Mouse (Mus musculus) bone marrow, adult 2 months (tissue): ENCODE data around the gene Galt. TPM values are rescaled to one million over a fixed set of nuclear protein-coding genes. Genes with fewer than 3 reads are reported as not detected.
A peak's percentile ranks its signal among the peaks of the same experiment; 100 is the strongest.

ENCODE experiments used
- H3K27ac ChIP-seq: fragments of 200-500 bp; 2 replicates; pipeline ENCODE4 v1.5.1; 2012; ENCODE audit warnings: low read depth, mild to moderate bottlenecking, control low read depth, inconsistent platforms, low read length; ENCODE audit not compliant: control insufficient read depth, poor library complexity, insufficient read depth
- H3K4me1 ChIP-seq: fragments of 200-500 bp; 2 replicates; pipeline ENCODE4 v1.6.1; 2011; ENCODE audit warnings: low read length; ENCODE audit not compliant: control insufficient read depth, insufficient read depth
- H3K4me3 ChIP-seq: fragments of 200-500 bp; replicated peaks from 2 replicates; pipeline ENCODE3; 2011; ENCODE audit warnings: mild to moderate bottlenecking, low read depth, low read length, control low read depth; ENCODE audit not compliant: control insufficient read depth
- CTCF ChIP-seq: fragments of 200-500 bp; IDR thresholded peaks from 2 replicates; pipeline ENCODE4 v1.5.1; 2011; ENCODE audit warnings: low read length, control low read depth; ENCODE audit not compliant: control insufficient read depth, insufficient read depth
- POLR2A ChIP-seq: fragments of 200-500 bp; IDR thresholded peaks from 2 replicates; pipeline ENCODE4 v1.6.1; 2011; ENCODE audit warnings: low read depth, mild to moderate bottlenecking, control low read depth, low read length, borderline replicate concordance; ENCODE audit not compliant: control insufficient read depth
- WGBS: fragments of 180-500 bp; shearing (Covaris S2); methylation state at CpG from one replicate; pipeline ENCODE4 v1.1.7; 2018; 5-methylcytosine and 5-hydroxymethylcytosine counted together
- polyA plus RNA-seq: library from polyadenylated mRNA; stranded (reverse); fragments of >200 nt; gene quantifications from 2 replicates; pipeline ENCODE4 v1.2.4, GENCODE M21; 2011; ENCODE audit warnings: low replicate concordance; ENCODE audit not compliant: missing spikeins, insufficient read depth, insufficient read length

Gene Galt
- polyA plus RNA-seq, 1 experiment = 26.9 TPM

DNA sequence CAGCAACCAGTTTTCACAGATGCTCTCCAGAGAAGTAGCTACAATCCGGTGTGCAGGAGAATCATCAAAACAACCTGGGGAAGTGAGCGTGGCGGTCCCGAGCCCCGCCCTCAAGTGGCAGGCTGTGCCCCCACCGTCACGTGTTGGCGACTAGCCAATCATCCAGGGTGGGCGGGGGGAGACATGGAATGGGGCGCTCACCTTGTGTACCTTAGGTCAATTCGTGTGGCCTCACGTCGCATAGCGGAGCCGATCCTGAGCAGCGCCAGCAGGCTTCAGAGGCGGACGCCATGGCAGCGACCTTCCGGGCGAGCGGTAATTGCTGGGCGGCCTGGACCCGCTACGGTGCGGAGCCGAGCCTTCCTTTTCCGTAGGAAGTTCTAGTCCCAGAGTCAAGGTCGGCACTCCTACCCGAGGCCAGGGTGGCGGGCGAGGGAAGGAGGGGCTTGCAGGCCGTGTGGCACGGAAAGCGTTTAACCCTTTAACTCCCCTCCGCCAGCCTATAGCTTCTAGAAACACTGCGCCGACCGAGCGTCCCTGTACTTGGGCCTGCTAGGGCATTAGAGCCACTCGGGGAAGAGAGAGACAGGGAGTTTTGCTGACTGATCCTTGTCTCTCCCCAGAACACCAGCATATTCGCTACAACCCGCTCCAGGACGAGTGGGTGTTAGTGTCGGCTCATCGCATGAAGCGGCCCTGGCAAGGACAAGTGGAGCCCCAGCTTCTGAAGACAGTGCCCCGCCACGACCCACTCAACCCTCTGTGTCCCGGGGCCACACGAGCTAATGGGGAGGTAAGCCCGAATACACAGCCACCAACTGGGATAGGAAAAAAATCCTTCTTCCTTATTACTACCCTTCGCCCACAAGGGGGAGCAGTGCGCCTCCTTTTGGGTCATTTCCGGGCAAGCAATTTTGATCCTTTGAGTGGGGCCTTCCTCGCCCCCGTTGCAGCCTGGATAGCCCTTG, 594 bp downstream of the Galt start, which contains the start of gene Sigmar1:
Sigmar1 (minus strand) TSS at position 820 of the 968 bp plus-strand sequence.
- H3K4me1 ChIP-seq = peaks cover 1% of the 10 kb centered on the region; the same call in 1 of the 2 replicates
- peak within 1 kb of the TSS; percentile 78 for H3K4me3 ChIP-seq
- WGBS = under 1% methylated on average over 57 of the region's 57 CpGs
- TF ChIP-seq CTCF (peak; percentile 79), POLR2A (peak; percentile 80; the same call in 1 of the 2 replicates)
- H3K27ac ChIP-seq = peak within 1 kb of the TSS; percentile 62

DNA sequence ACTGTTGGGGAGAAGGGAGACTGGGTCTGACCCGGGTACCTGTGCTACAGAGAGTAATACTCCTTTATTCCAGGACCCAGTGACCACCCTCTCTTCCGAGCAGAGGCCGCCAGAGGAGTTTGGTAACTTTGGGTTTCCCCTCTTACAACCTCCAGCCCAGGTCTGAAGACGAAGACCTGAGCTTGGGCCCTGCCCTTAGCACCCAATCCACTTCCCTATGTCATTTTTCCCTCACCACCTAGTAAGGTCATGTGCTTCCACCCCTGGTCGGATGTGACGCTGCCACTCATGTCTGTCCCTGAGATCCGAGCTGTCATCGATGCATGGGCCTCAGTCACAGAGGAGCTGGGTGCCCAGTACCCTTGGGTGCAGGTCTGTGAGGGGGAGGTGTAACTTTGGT, 1.4 kb downstream of the Galt start:
- 46% methylated on average over 8 of the region's 8 CpGs for WGBS
- no peak for TF ChIP-seq POLR2A
- TF ChIP-seq CTCF = no peak
- no peak overlapping the region for H3K27ac ChIP-seq
- peaks cover 3% of the 10 kb centered on the region for H3K4me1 ChIP-seq
- H3K4me3 ChIP-seq = peak overlapping the region; percentile 78

DNA sequence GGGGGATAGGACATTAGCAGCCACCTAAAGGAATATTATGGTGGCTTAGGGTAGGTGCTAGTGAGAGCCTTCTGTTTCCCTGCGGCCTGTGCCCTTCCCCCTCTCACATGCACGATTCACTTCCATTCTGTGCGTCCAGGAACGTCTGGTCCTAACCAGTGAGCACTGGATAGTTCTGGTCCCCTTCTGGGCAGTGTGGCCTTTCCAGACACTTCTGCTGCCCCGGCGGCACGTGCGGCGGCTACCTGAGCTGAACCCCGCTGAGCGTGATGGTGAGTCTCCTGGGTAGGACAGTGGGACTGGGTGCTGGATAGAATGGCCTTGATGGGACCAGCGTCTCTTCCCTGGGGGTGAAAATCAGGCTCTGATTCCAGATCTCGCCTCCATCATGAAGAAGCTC, 2.3 kb downstream of the Galt start:
- peaks cover 3% of the 10 kb centered on the region for H3K4me1 ChIP-seq
- H3K27ac ChIP-seq = no peak overlapping the region
- H3K4me3 ChIP-seq = no peak overlapping the region
- TF ChIP-seq POLR2A (no peak), CTCF (no peak)
- 89% methylated on average over 13 of the region's 13 CpGs for WGBS

- Histone ChIP-seq H3K4me3 (no peak overlapping the region), H3K4me1 (peaks cover 3% of the 10 kb centered on the region), H3K27ac (no peak overlapping the region)
- 88% methylated on average over 11 of the region's 11 CpGs for WGBS
- TF ChIP-seq CTCF (no peak), POLR2A (no peak)
Observed at GRCm38 (mm10) chr4:41758021-41758420, 3.0 kb downstream of the Galt start.

GRCm38 (mm10) chr4:41758701-41759100, 3.7 kb downstream of the Galt start:
- H3K4me3 ChIP-seq = no peak overlapping the region
- TF ChIP-seq POLR2A = no peak
- no peak for TF ChIP-seq CTCF
- peaks cover 3% of the 10 kb centered on the region for H3K4me1 ChIP-seq
- no peak overlapping the region for H3K27ac ChIP-seq
- 84% methylated on average over 4 of the region's 4 CpGs for WGBS

DNA sequence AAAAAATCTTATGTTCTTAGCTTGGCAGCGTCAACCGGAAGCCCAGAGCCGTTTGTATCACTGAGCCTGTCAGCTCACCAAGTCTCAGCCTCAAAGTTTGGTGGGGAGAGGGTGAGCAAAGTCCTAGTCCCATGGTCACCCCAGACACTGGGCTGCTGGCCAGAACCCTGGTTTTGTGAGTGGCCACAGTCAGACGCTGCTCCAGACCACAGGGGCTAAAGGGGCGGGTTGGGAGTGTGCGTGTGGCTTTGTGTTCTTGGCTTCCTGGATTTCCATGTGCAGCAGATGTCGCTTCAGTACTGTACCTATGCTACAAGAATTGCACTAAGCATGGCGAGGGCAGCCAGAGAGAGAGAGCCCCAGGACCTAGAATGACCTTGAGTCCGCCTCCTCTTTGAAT, 4.2 kb downstream of the Galt start:
- TF ChIP-seq POLR2A (no peak), CTCF (no peak)
- Histone ChIP-seq H3K4me3 (no peak overlapping the region), H3K4me1 (peaks cover 3% of the 10 kb centered on the region), H3K27ac (no peak overlapping the region)
- 35% methylated on average over 9 of the region's 9 CpGs for WGBS

DNA sequence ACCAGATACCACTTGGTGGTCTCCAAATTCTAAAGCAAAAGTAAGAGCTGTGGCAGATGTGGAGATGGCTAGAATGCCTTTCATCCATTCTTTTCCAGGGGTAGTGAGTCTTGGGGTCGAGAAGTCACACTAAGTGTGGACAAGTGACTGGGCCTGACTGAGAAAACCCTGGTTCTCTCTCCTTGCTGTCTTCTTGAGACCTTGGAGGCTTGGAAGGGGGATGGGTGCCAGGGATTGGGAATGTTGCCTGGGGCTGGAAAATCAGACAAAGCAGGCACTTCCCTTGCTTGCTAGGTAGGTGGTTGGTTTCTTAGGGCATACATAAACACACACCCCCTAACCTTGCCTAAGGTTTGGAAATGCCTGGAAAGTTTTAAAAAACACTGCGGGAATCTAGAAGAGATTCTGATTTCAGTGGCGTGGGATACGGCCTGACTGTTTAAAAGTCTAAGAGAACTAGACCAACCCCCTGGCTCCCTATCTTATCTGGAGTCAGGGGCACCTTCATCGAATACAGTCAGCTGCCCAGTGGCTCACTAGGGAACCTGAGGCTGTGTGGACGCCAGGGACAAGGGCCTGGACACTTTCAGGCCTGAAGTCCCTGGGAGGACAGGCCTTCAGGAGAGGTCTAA, 4.7 kb downstream of the Galt start:
- no peak overlapping the region for H3K27ac ChIP-seq
- TF ChIP-seq POLR2A (no peak), CTCF (no peak)
- H3K4me3 ChIP-seq = no peak overlapping the region
- WGBS = 43% methylated on average over 6 of the region's 6 CpGs
- H3K4me1 ChIP-seq = peaks cover 3% of the 10 kb centered on the region

- 5% methylated on average over 15 of the region's 15 CpGs for whole genome bisulfite sequencing
- Histone ChIP-seq H3K4me1 (peaks cover 3% of the 10 kb centered on the region), H3K27ac (no peak overlapping the region), H3K4me3 (peak overlapping the region; percentile 59)
- TF ChIP-seq CTCF (no peak; the same call in 1 of the 2 replicates), POLR2A (peak; percentile 24; the same call in 1 of the 2 replicates)
Observed at GRCm38 (mm10) chr4:41760288-41760721, 5.3 kb downstream of the Galt start.
